Mouse (Mus musculus) lung, embryonic 15.5 days (tissue): Measurements from ENCODE around the gene Lyl1. TPM values are rescaled to one million over a fixed set of nuclear protein-coding genes. Genes with fewer than 3 reads are reported as not detected.

Experiments
- ATAC-seq: fragments of 200-750 bp; cut with Nextera tagmentation; 2 replicates; pipeline ENCODE4 v1.8.0; 2017; ENCODE audit warnings: moderate number of reproducible peaks, borderline replicate concordance; ENCODE audit not compliant: low FRiP score, low TSS enrichment; ENCODE audit errors: extremely low read depth
- H3K27ac ChIP-seq: fragments of 300-500 bp; sonication (generic); 2 replicates; pipeline ENCODE4 v1.5.1; 2015; ENCODE audit warnings: moderate library complexity, mild to moderate bottlenecking, inconsistent platforms
- H3K27me3 ChIP-seq: fragments of 300-500 bp; sonication (generic); 2 replicates; pipeline ENCODE4 v1.6.1; 2015; ENCODE audit warnings: inconsistent platforms
- H3K36me3 ChIP-seq: fragments of 300-500 bp; sonication (generic); 2 replicates; pipeline ENCODE4 v1.6.1; 2015; ENCODE audit warnings: inconsistent platforms
- H3K4me1 ChIP-seq: fragments of 300-500 bp; sonication (generic); 2 replicates; pipeline ENCODE4 v1.6.1; 2015; ENCODE audit warnings: inconsistent platforms
- H3K4me2 ChIP-seq: fragments of 300-500 bp; sonication (generic); 2 replicates; pipeline ENCODE4 v1.6.1; 2015; ENCODE audit warnings: inconsistent platforms, mild to moderate bottlenecking, moderate library complexity
- H3K4me3 ChIP-seq: fragments of 300-500 bp; sonication (generic); 2 replicates; pipeline ENCODE4 v1.5.1; 2015; ENCODE audit warnings: mild to moderate bottlenecking, inconsistent platforms
- H3K9ac ChIP-seq: fragments of 300-500 bp; sonication (generic); 2 replicates; pipeline ENCODE4 v1.6.1; 2015; ENCODE audit warnings: inconsistent platforms
- H3K9me3 ChIP-seq: fragments of 300-500 bp; sonication (generic); 2 replicates; pipeline ENCODE4 v1.6.1; 2016; ENCODE audit warnings: inconsistent platforms
- WGBS: fragments of 180-500 bp; shearing (Covaris S2); methylation state at CpG from one replicate; pipeline ENCODE4 v1.1.7; 2015; 5-methylcytosine and 5-hydroxymethylcytosine counted together
- polyA plus RNA-seq: library from polyadenylated mRNA; unstranded; fragments of >200 nt; fragmentation: Nextera tagmentation; extraction: Ambion mirVana; gene quantifications from 2 replicates; pipeline ENCODE4 v1.2.1, GENCODE M21; 2015

Lyl1 gene
- 11.9 and 12.1 TPM in 2 replicates for polyA plus RNA-seq

DNA sequence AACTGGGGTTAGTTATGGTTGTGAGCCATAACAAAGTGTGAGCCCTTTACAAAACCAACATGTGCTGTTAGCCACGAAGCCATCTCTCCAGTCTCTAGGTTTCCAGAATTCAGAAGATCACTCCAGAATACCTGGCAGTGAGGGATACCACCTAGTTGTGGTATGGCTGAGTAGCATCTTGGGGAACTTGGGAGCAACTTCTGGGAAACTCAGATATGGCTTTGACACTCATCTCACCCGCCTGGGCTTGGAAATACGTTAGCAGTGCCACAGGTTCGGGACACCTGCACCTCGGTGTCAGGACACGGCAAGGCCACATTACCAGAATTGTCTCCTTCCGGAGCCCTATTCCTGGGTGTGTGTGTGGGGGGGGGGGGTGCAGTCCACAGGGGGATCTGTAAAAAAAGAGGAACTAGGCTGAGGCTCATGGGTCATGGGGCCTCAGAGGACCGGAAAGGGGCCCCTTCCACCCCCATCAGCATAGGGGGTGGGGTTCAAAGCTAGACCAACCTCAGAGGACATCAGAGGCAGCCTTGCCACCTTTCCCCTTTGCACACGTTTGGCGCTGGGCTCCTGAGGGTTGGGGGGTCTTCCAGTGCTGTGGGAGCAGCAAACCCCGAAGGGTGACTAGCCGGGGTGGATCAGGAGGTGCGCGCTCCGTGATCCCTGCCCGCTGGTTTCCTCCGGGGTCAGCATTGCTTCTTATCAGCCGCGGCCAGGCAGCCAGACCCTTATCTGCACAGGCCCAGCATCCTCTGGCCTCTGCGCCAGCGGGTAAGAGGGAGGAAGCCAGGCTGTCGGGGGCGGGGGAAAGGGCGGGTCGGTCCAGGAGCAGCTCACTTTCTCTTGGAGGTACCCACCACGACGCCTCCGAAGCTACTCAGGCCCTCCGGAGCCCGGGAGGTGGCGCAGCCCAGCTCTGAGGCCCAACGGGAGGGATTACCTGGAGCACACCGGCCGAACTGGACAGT, at the start of gene Lyl1:
Gene Lyl1, plus strand, starts transcription at position 517 of the 971 bp plus-strand sequence.
- no peaks in the 10 kb centered on the region for H3K9me3 ChIP-seq
- ATAC-seq, result peak; percentile 67; the same call in 1 of the 2 replicates

DNA sequence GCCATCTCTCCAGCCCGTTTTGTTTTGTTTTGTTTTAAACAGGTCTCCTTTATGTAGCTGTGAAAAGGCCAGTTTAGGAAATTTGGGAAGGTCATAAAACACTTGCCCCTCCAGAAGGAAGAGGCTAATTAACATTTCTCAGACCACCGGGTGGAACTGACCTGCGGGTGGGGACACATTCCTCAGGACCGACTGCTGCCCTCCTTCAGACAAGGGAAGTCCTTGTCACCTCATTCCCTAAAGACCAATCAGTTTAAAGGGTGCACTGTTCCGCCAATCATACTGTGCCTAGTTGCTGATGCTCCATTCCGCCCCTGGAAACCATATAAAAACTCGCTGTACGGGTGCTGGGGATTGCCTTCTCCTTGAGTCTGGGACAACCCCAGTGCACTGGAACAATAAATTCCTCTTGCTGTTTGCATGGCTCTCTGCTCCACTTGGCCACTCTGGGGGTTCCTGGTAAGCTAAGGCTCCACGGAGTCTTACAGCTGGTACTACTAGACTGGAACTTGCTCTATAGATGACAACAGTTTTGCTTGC, 48.1 kb upstream of the Lyl1 start:
- Histone ChIP-seq H3K27me3 (no peaks in the 10 kb centered on the region), H3K4me1 (peaks cover 36% of the 10 kb centered on the region), H3K36me3 (no peaks in the 10 kb centered on the region), H3K27ac (peak overlapping the region; percentile 53), H3K9me3 (no peaks in the 10 kb centered on the region), H3K9ac (no peak overlapping the region), H3K4me3 (peak overlapping the region; percentile 13; the same call in 1 of the 2 replicates), H3K4me2 (0 out of 2 replicates have a peak overlapping the region, but pooled peaks have one; percentile 2)
- WGBS, result 50% methylated on average over 9 of the region's 9 CpGs
- no peak for ATAC-seq

More for the DNA sequence above, at the start of gene Lyl1:
- Histone ChIP-seq H3K27me3 (peaks cover 15% of the 10 kb centered on the region; the same call in 1 of the 2 replicates), H3K27ac (peak within 1 kb of the TSS; percentile 84), H3K4me2 (peak within 1 kb of the TSS; percentile 58), H3K4me1 (peaks cover 51% of the 10 kb centered on the region), H3K4me3 (peak within 1 kb of the TSS; percentile 28), H3K36me3 (peaks cover 21% of the 10 kb centered on the region), H3K9ac (peak within 1 kb of the TSS; percentile 13; the same call in 1 of the 2 replicates)
- WGBS, result 9% methylated on average over 34 of the region's 34 CpGs

- no peak overlapping the region for H3K4me3 ChIP-seq
- no peak overlapping the region for H3K9ac ChIP-seq
- peaks cover 47% of the 10 kb centered on the region for H3K4me1 ChIP-seq
- 35% methylated on average over 4 of the region's 4 CpGs for WGBS
- no peaks in the 10 kb centered on the region for H3K36me3 ChIP-seq
- H3K27ac ChIP-seq, result peak overlapping the region; percentile 99
- H3K9me3 ChIP-seq, result no peaks in the 10 kb centered on the region
- ATAC-seq, result no peak
- H3K4me2 ChIP-seq, result peak overlapping the region; percentile 89
- H3K27me3 ChIP-seq, result no peaks in the 10 kb centered on the region
These were observed 46.7 kb upstream of the Lyl1 start for GRCm38 (mm10) chr8:84654597-84654996.

GRCm38 (mm10) chr8:84655336-84656190, 45.7 kb upstream of the Lyl1 start:
- H3K4me2 ChIP-seq, result peak overlapping the region; percentile 89
- no peaks in the 10 kb centered on the region for H3K27me3 ChIP-seq
- H3K9me3 ChIP-seq, result no peaks in the 10 kb centered on the region
- no peaks in the 10 kb centered on the region for H3K36me3 ChIP-seq
- peak overlapping the region; percentile 99 for H3K27ac ChIP-seq
- peaks cover 57% of the 10 kb centered on the region for H3K4me1 ChIP-seq
- H3K4me3 ChIP-seq, result peak overlapping the region; percentile 47
- ATAC-seq, result peak; percentile 74
- H3K9ac ChIP-seq, result peak overlapping the region; percentile 64
- WGBS, result 2% methylated on average over 13 of the region's 15 CpGs

DNA sequence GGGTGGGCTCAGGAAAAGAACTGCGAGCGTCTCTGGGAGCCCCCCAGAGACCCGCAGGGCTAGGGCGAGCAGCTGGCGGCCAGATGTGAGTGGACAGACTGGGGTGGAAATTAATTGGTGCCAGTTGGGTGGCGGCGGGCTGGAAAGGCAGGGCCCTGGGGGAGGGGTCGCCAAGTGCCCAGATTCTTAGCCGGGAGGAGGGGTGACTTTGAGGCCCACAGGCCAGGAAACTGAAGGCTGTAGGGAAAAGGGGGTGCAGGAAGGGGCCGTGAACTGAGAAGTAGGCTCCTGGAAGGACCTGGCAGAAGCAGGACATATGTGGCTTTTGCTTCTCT, 45.1 kb upstream of the Lyl1 start:
- H3K4me3 ChIP-seq, result peak overlapping the region; percentile 47
- ATAC-seq, result 0 out of 2 replicates have a peak, but pooled peaks have one; percentile 21
- peak overlapping the region; percentile 64 for H3K9ac ChIP-seq
- H3K27ac ChIP-seq, result peak overlapping the region; percentile 99
- no peaks in the 10 kb centered on the region for H3K27me3 ChIP-seq
- H3K4me1 ChIP-seq, result peaks cover 62% of the 10 kb centered on the region
- no peaks in the 10 kb centered on the region for H3K9me3 ChIP-seq
- WGBS, result 2% methylated on average over 10 of the region's 10 CpGs
- peak overlapping the region; percentile 89 for H3K4me2 ChIP-seq
- no peaks in the 10 kb centered on the region for H3K36me3 ChIP-seq

GRCm38 (mm10) chr8:84656641-84657126, 44.6 kb upstream of the Lyl1 start:
- ATAC-seq, result peak; percentile 74
- WGBS, result under 1% methylated on average over 23 of the region's 23 CpGs

GRCm38 (mm10) chr8:84657203-84657602, 44.1 kb upstream of the Lyl1 start:
- peak overlapping the region; percentile 64; the same call in 1 of the 2 replicates for H3K9ac ChIP-seq

More at GRCm38 (mm10) chr8:84656641-84657126, 44.6 kb upstream of the Lyl1 start:
- H3K9me3 ChIP-seq, result no peaks in the 10 kb centered on the region
- peak overlapping the region; percentile 64 for H3K9ac ChIP-seq
- no peaks in the 10 kb centered on the region for H3K27me3 ChIP-seq
- H3K4me1 ChIP-seq, result peaks cover 62% of the 10 kb centered on the region
- H3K36me3 ChIP-seq, result no peaks in the 10 kb centered on the region
- peak overlapping the region; percentile 99 for H3K27ac ChIP-seq
- H3K4me2 ChIP-seq, result peak overlapping the region; percentile 89
- H3K4me3 ChIP-seq, result peak overlapping the region; percentile 47

DNA sequence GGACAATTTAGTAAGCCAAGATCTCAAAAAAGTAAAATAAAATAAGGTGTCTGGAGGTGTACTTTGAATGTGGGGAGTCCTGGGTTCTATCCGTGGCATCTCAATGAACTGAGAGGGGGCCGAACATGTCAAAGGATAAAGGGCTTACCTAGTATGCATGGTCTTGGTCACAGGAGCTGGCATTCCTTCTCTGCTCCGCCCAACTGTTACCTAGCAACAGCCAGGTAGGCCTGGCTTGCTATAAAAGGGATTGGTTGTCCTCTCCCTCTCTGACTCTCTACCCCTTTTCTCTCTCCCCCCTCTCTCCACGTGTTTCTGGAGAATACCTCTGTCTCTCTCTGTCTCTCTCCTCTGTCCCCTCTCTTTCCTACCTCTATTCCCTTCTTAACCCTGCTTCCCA, 43.6 kb upstream of the Lyl1 start:
- no peak for ATAC-seq
- 37% methylated on average over 4 of the region's 4 CpGs for WGBS
- no peak overlapping the region for H3K4me3 ChIP-seq
- no peaks in the 10 kb centered on the region for H3K9me3 ChIP-seq
- peaks cover 62% of the 10 kb centered on the region for H3K4me1 ChIP-seq
- no peaks in the 10 kb centered on the region for H3K27me3 ChIP-seq
- H3K4me2 ChIP-seq, result peak overlapping the region; percentile 89
- no peak overlapping the region for H3K9ac ChIP-seq
- H3K36me3 ChIP-seq, result no peaks in the 10 kb centered on the region
- peak overlapping the region; percentile 99 for H3K27ac ChIP-seq

More at GRCm38 (mm10) chr8:84657203-84657602, 44.1 kb upstream of the Lyl1 start:
- Histone ChIP-seq H3K36me3 (no peaks in the 10 kb centered on the region), H3K27me3 (no peaks in the 10 kb centered on the region), H3K4me3 (peak overlapping the region; percentile 47), H3K27ac (peak overlapping the region; percentile 99), H3K9me3 (no peaks in the 10 kb centered on the region), H3K4me2 (peak overlapping the region; percentile 89), H3K4me1 (peaks cover 62% of the 10 kb centered on the region)
- ATAC-seq, result no peak

- peaks cover 67% of the 10 kb centered on the region for H3K4me1 ChIP-seq
- H3K9ac ChIP-seq, result no peak overlapping the region
- H3K36me3 ChIP-seq, result no peaks in the 10 kb centered on the region
- no peaks in the 10 kb centered on the region for H3K27me3 ChIP-seq
- H3K4me3 ChIP-seq, result no peak overlapping the region
- no peak overlapping the region for H3K4me2 ChIP-seq
- ATAC-seq, result no peak
- no peaks in the 10 kb centered on the region for H3K9me3 ChIP-seq
- peak overlapping the region; percentile 97; the same call in 1 of the 2 replicates for H3K27ac ChIP-seq
- WGBS, result 57% methylated on average over 1 of the region's 1 CpGs
These were observed 42.3 kb upstream of the Lyl1 start for GRCm38 (mm10) chr8:84658951-84659350.

DNA sequence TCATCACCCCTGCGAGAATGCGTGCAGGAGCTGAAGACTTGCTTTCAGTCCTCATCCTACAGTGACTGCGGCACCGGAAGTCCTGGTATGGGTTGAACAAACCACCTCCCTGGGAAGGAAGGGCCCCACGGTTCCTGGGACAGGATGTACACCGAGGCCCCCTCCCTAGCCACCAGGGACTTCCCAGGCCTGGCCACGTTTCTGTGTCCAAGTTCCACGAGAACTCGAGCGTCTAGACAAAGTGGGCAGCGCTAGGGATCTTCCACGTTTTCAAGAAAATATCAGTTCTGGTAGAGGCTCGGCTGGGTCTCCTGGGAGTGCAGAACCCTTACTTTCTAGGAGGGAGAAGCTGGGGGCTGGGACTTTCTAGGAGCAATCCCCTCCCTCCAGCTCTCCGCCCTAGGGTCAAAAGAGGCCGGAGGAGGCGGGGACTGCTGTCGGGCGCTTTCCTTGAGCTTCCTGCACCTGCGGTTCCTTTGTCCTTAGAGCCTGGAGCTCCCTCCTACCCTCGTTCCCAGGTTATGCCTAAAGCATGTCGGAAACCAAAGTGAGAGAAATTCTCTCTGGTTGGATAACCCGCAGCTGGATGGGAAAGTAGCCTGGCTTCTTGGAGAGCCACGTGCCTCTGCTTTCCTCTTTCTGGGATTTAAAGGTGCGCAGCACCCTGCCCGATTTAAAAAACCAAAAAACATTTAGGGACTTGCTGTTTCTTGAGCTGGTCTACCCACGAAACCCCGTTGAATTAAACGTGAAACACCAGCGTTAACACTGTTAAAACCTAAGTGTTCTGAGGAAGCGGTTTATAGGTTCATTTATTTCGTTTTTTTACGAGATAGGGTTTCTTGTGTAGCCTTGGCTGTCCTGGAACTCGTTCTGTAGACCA, 41.1 kb upstream of the Lyl1 start:
- ATAC-seq, result no peak
- Histone ChIP-seq H3K27me3 (no peaks in the 10 kb centered on the region), H3K27ac (peak overlapping the region; percentile 97), H3K9ac (peak overlapping the region; percentile 66), H3K4me2 (peak overlapping the region; percentile 76), H3K9me3 (no peaks in the 10 kb centered on the region), H3K36me3 (no peaks in the 10 kb centered on the region), H3K4me1 (peaks cover 61% of the 10 kb centered on the region), H3K4me3 (peak overlapping the region; percentile 73)
- WGBS, result 2% methylated on average over 33 of the region's 33 CpGs
